Mouse (Mus musculus) MEL (cell line): Measurements from ENCODE around the gene Clec4d. TPM values are rescaled to one million over a fixed set of nuclear protein-coding genes. Genes with fewer than 3 reads are reported as not detected.
"Not testable (repeated sequence)": the region's sequence is repeated elsewhere in the genome, so short reads cannot be mapped to it uniquely, and the experiment has no call there.

ENCODE experiments used
- DNase-seq: peaks from one replicate; pipeline ENCODE4 v3.0.0; 2011; ENCODE audit warnings: low read depth, low spot score
- H3K27ac ChIP-seq: 2 replicates; pipeline ENCODE4 v1.5.1; 2012; ENCODE audit warnings: low read depth, mild to moderate bottlenecking, control low read depth, low read length, moderate library complexity; ENCODE audit not compliant: control insufficient read depth
- H3K27me3 ChIP-seq, 2 experiments: fragments of 150-350 bp in 1 of 2; sonication (generic) in 1 of 2; 2 replicates each; pipeline ENCODE4 v1.6.1; 2012; ENCODE audit warnings: low read length in 2 of 2, mild to moderate bottlenecking in 2 of 2, improper control_type of control experiment in 1 of 2, moderate library complexity in 1 of 2; ENCODE audit not compliant: insufficient read depth in 2 of 2, control insufficient read depth in 1 of 2
- H3K36me3 ChIP-seq, 2 experiments: 2 replicates each; pipeline ENCODE4 v1.6.1; 2012 to 2014; ENCODE audit warnings: low read length in 2 of 2, improper control_type of control experiment in 1 of 2, inconsistent platforms in 1 of 2, mild to moderate bottlenecking in 1 of 2; ENCODE audit not compliant: insufficient read depth in 2 of 2, control insufficient read depth in 1 of 2
- H3K4me1 ChIP-seq, 2 experiments: fragments of 150-350 bp in 1 of 2; sonication (generic) in 1 of 2; 2 replicates each; pipeline ENCODE4 v1.6.1; 2012; ENCODE audit warnings: low read length in 2 of 2, improper control_type of control experiment in 1 of 2, mild to moderate bottlenecking in 1 of 2; ENCODE audit not compliant: insufficient read depth in 2 of 2, control insufficient read depth in 1 of 2
- H3K4me3 ChIP-seq, 2 experiments: fragments of 150-350 bp in 1 of 2; sonication (generic) in 1 of 2; 2 replicates each; pipeline ENCODE4 v1.5.1; 2012; ENCODE audit warnings: low read depth in 2 of 2, low read length in 2 of 2, mild to moderate bottlenecking in 2 of 2, moderate library complexity in 2 of 2, control low read depth in 1 of 2, improper control_type of control experiment in 1 of 2; ENCODE audit not compliant: control insufficient read depth in 1 of 2, insufficient read depth in 1 of 2
- H3K79me2 ChIP-seq: 2 replicates; pipeline ENCODE4 v1.6.1; 2012; ENCODE audit warnings: mild to moderate bottlenecking, low read length, moderate library complexity; ENCODE audit not compliant: control insufficient read depth, poor library complexity, insufficient read depth
- H3K9ac ChIP-seq: 2 replicates; pipeline ENCODE4 v1.6.1; 2012; ENCODE audit warnings: low read depth, mild to moderate bottlenecking, control low read depth, low read length, moderate library complexity; ENCODE audit not compliant: control insufficient read depth, poor library complexity, severe bottlenecking
- H3K9me3 ChIP-seq: fragments of 150-350 bp; sonication (generic); replicated peaks from 2 replicates; pipeline ENCODE4 v1.6.1; 2012; ENCODE audit warnings: mild to moderate bottlenecking, low read length, improper control_type of control experiment, moderate library complexity; ENCODE audit not compliant: insufficient read depth
- CHD1 ChIP-seq: IDR thresholded peaks from 2 replicates; pipeline ENCODE4 v1.6.1; 2012; ENCODE audit warnings: low read depth, mild to moderate bottlenecking, inconsistent platforms, low read length, improper control_type of control experiment
- CHD2 ChIP-seq: IDR thresholded peaks from 2 replicates; pipeline ENCODE4 v1.6.1; 2011; ENCODE audit warnings: low read length, improper control_type of control experiment
- ETS1 ChIP-seq: IDR thresholded peaks from 2 replicates; pipeline ENCODE4 v1.6.1; 2012; ENCODE audit warnings: low read depth, mild to moderate bottlenecking, inconsistent platforms, low read length, improper control_type of control experiment, moderate library complexity
- GATA1 ChIP-seq: IDR thresholded peaks from 2 replicates; pipeline ENCODE4 v1.6.1; 2011; ENCODE audit warnings: low read depth, low read length, improper control_type of control experiment
- KAT2A ChIP-seq: conservative IDR thresholded peaks from 2 replicates; pipeline ENCODE4 v1.6.1; 2012; ENCODE audit warnings: low read depth, low read length, improper control_type of control experiment, inconsistent platforms
- MAFK ChIP-seq: IDR thresholded peaks from 2 replicates; pipeline ENCODE4 v1.6.1; 2011; ENCODE audit warnings: low read depth, mild to moderate bottlenecking, low read length, improper control_type of control experiment, borderline replicate concordance
- MAX ChIP-seq: IDR thresholded peaks from 2 replicates; pipeline ENCODE4 v1.6.1; 2011; ENCODE audit warnings: low read length, improper control_type of control experiment
- MEF2A ChIP-seq: IDR thresholded peaks from 2 replicates; pipeline ENCODE4 v1.6.1; 2014; ENCODE audit warnings: low read depth, mild to moderate bottlenecking, inconsistent platforms, low read length, improper control_type of control experiment; ENCODE audit not compliant: poor library complexity, insufficient replicate concordance, severe bottlenecking; ENCODE audit errors: extremely low read depth
- NELFE ChIP-seq: IDR thresholded peaks from 2 replicates; pipeline ENCODE4 v1.6.1; 2011; ENCODE audit warnings: low read depth, low read length, improper control_type of control experiment
- POLR2AphosphoS2 ChIP-seq: IDR thresholded peaks from 2 replicates; pipeline ENCODE4 v1.6.1; 2011; ENCODE audit warnings: low read length, improper control_type of control experiment
- POLR2AphosphoS5 ChIP-seq: IDR thresholded peaks from 2 replicates; pipeline ENCODE4 v1.6.1; 2012; ENCODE audit warnings: low read depth, borderline replicate concordance, mild to moderate bottlenecking, inconsistent platforms, low read length, moderate library complexity, mixed read lengths
- SMC3 ChIP-seq: IDR thresholded peaks from 2 replicates; pipeline ENCODE4 v1.6.1; 2011; ENCODE audit warnings: low read depth, low read length, improper control_type of control experiment
- USF1 ChIP-seq: IDR thresholded peaks from 2 replicates; pipeline ENCODE4 v1.6.1; 2014; ENCODE audit warnings: low read depth, mild to moderate bottlenecking, inconsistent platforms, low read length, improper control_type of control experiment, moderate library complexity
- ZC3H11A ChIP-seq: IDR thresholded peaks from 2 replicates; pipeline ENCODE4 v1.6.1; 2012; ENCODE audit warnings: low read depth, mild to moderate bottlenecking, inconsistent platforms, low read length, improper control_type of control experiment
- polyA plus RNA-seq, 2 experiments: library from polyadenylated mRNA; stranded (reverse) in 1 of 2; unstranded in 1 of 2; fragments of >175 nt in 1 of 2; fragments of >200 nt in 1 of 2; gene quantifications; 2 replicates each; pipeline versions ENCODE4 v1.2.1 to v1.2.4; 2012; ENCODE audit warnings: low replicate concordance in 2 of 2, low read depth in 1 of 2; ENCODE audit not compliant: insufficient read length in 2 of 2, insufficient read depth in 1 of 2, missing spikeins in 1 of 2
- total RNA-seq: library from RNA; depleted of rRNA; stranded (reverse); fragments of 300-350 nt; gene quantifications from 2 replicates; pipeline ENCODE4 v1.2.3, GENCODE M21; 2012; rRNA removed

The Clec4d gene
- total and polyA plus RNA-seq, 3 experiments, result 2.0 to 5.6 TPM; not detected in 1

DNA sequence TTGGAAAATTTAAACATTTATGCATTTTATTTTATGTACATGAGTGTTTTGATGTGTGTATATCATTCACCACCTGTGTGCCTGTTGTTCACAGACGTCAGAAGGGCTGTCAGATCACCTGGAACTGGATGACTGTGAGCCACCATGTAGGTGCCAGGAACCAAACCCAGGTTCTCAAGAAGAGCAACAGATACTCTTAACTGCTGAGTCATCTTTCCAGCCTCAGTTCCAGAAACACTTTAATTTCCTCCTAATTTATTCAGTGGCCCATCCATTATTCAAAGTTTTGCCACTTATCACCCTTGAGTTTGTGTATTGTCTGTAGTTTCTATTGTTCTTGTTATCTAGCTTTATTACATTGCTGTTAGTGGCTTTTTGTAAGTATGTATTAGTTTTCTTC, 34.8 kb downstream of the Clec4d start:
- no peak overlapping the region for H3K27ac ChIP-seq
- H3K9me3 ChIP-seq, result no peaks in the 10 kb centered on the region
- H3K4me3 ChIP-seq, result no peak overlapping the region
- peaks cover 11 to 12% of the 10 kb centered on the region in 2 experiments for H3K4me1 ChIP-seq
- H3K36me3 ChIP-seq, result peaks cover 0 to 10% of the 10 kb centered on the region in 2 experiments; a peak in 2 of 4 replicates
- no peaks in the 10 kb centered on the region for H3K27me3 ChIP-seq
- no peak overlapping the region for H3K9ac ChIP-seq
- peak; percentile 14 for DNase-seq
- no peaks in the 10 kb centered on the region for H3K79me2 ChIP-seq
- TF ChIP-seq MAFK, result peak; percentile 41; the same call in 1 of the 2 replicates
- TF ChIP-seq KAT2A, result no peak

DNA sequence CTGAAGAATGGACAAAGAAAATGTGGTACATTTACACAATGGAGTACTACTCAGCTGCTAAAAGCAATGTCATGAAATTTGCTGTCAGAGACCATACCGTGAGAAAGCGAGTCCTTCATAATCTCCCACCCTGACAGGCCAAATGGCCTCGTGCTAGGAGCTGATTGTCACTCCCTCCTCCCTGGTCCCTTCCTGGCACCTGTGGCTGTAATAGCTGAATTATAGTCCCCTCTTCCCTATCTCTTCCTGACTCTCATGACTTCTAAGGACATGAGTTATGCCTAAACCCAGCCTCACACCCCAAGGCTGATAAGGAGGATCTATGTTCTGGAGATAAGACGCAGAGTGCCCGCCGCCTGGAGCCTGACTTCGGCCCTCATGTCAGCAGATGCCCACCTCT, 44.4 kb downstream of the Clec4d start:
- H3K27me3 ChIP-seq, H3K79me2 ChIP-seq, H3K9me3 ChIP-seq, H3K36me3 ChIP-seq, DNase-seq, H3K4me3 ChIP-seq, H3K9ac ChIP-seq, H3K4me1 ChIP-seq, H3K27ac ChIP-seq: not testable (repeated sequence)

DNA sequence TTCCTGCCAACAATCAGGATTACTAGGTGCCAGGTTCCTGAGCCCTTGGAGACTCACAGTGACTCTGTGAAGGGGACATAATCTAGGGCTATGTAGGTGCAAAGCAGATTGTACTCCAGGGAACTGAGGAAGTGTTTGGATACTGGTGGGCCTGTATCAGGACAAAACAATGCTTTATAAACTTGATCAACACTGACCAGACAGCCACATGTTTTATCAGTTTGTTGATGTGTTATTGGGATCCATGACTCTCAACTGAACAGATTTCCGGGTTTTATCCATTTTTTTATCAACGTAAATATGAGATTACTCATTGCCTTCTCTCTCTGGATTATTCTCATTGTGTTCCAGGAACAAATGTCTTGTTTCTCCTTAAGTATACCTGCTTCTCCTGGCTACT, 46.1 kb downstream of the Clec4d start, which contains the start of gene Vmn2r19:
Gene Vmn2r19 (plus strand): TSS at position 301 of the 400 bp plus-strand sequence.
- Histone ChIP-seq H3K36me3 (no peaks in the 10 kb centered on the region), H3K9me3 (no peaks in the 10 kb centered on the region), H3K79me2 (no peaks in the 10 kb centered on the region), H3K4me1 (no peaks in the 10 kb centered on the region)
- TF ChIP-seq POLR2AphosphoS5 (no peak), MEF2A (no peak), GATA1 (no peak), USF1 (no peak), NELFE (no peak), CHD2 (no peak), MAX (no peak), POLR2AphosphoS2 (no peak), KAT2A (no peak), ZC3H11A (no peak), SMC3 (no peak), CHD1 (no peak), ETS1 (no peak)
- TF ChIP-seq, all 39 proteins: peak for 0
- Histone ChIP-seq H3K27me3 (no peaks in the 10 kb centered on the region; a peak in 1 of 4 replicates), H3K9ac (no peak within 1 kb of the TSS), H3K27ac (no peak within 1 kb of the TSS), H3K4me3 (no peak within 1 kb of the TSS)
- no peak for DNase-seq

Other genes with a start within 250 kb of the Clec4d start
- not detected in 2 replicates for gene Clec4b1, start 212.1 kb upstream of the Clec4d start, total RNA-seq
- not detected for gene Clec4b1, start 212.1 kb upstream of the Clec4d start, polyA plus RNA-seq
- gene Clec4a2, start 155.7 kb upstream of the Clec4d start, total RNA-seq, result not detected in 2 replicates
- gene Clec4a2, start 155.7 kb upstream of the Clec4d start, polyA plus RNA-seq, result not detected
- gene Clec4b2, start 89.2 kb upstream of the Clec4d start, total RNA-seq, result not detected in 2 replicates
- gene Clec4b2, start 89.2 kb upstream of the Clec4d start, polyA plus RNA-seq, result not detected
- gene Clec4n, start 32.3 kb upstream of the Clec4d start, total RNA-seq, result not detected in 2 replicates
- gene Clec4n, start 32.3 kb upstream of the Clec4d start, polyA plus RNA-seq, result not detected
- gene Clec4e, start 27.8 kb downstream of the Clec4d start, total RNA-seq, result 0.10 and 0.23 TPM in 2 replicates
- gene Clec4e, start 27.8 kb downstream of the Clec4d start, polyA plus RNA-seq, result under 1 TPM in 1 of 2 experiments, not detected in 1; 0.40 TPM
- gene Vmn2r19, start 46.2 kb downstream of the Clec4d start, total RNA-seq, result not detected in 2 replicates
- gene Vmn2r19, start 46.2 kb downstream of the Clec4d start, polyA plus RNA-seq, result not detected
- not detected in 2 replicates for gene Vmn2r20, start 156.0 kb downstream of the Clec4d start, total RNA-seq
- gene Vmn2r20, start 156.0 kb downstream of the Clec4d start, polyA plus RNA-seq, result under 1 TPM in 1 of 2 experiments, not detected in 1; under 0.01 TPM